Mouse (Mus musculus): ENCODE measurements at regions not wholly inside any gene's neighbourhood (a gene's known extent, or its start where the extent isn't known, plus 50 kb on each side); places are given as distances from the start of the nearest gene placed in this dataset.

DNA sequence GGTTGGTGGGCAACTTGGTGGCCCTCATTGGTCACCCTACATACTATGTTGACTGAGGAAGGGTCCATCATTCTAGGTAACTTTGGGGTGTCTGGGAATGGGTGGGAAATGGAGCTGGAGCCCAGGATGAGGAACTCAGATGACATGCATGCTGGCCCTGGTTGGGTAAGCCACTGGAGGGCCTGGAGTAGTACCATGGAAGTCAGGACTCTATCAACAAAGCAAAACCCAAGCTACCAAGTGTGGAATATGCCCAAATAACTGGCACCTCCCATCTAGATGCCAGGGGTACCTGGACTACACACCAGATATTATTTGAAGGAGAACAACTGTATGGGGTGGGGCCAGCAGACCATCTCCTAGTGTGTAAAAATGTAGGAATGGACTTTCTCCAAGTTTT lies 55.7 kb upstream of the Plcl2 start:
- Histone ChIP-seq H3K4me1 (0 out of 2 replicates have a peak, but pooled peaks cover 6% of the 10 kb centered on the region), H3K9me3 (no peaks in the 10 kb centered on the region), H3K36me3 (no peaks in the 10 kb centered on the region), H3K4me3 (no peak overlapping the region), H3K27me3 (ENCODE audit: insufficient read depth, poor library complexity, severe bottlenecking) (no peaks in the 10 kb centered on the region), H3K27ac (no peak overlapping the region)
- no peak for DNase-seq (ENCODE audit: low spot score)

GRCm38 (mm10) chr17:50453956-50454355 lies 55.2 kb upstream of the Plcl2 start:
- H3K4me3 ChIP-seq: no peak overlapping the region
- no peaks in the 10 kb centered on the region for H3K9me3 ChIP-seq
- H3K27ac ChIP-seq: no peak overlapping the region
- WGBS: 53% methylated on average over 5 of the region's 5 CpGs
- H3K36me3 ChIP-seq: no peaks in the 10 kb centered on the region
- DNase-seq (ENCODE audit: low spot score): no peak
- no peaks in the 10 kb centered on the region for H3K27me3 ChIP-seq (ENCODE audit: insufficient read depth, poor library complexity, severe bottlenecking)
- 0 out of 2 replicates have a peak, but pooled peaks cover 10% of the 10 kb centered on the region for H3K4me1 ChIP-seq

GRCm38 (mm10) chr17:50454917-50455316 lies 54.3 kb upstream of the Plcl2 start:
- no peaks in the 10 kb centered on the region for H3K9me3 ChIP-seq
- no peak for DNase-seq (ENCODE audit: low spot score)
- 0 out of 2 replicates have a peak, but pooled peaks cover 11% of the 10 kb centered on the region for H3K4me1 ChIP-seq
- WGBS: 76% methylated on average over 5 of the region's 5 CpGs
- H3K27me3 ChIP-seq (ENCODE audit: insufficient read depth, poor library complexity, severe bottlenecking): no peaks in the 10 kb centered on the region
- no peak overlapping the region for H3K27ac ChIP-seq
- H3K36me3 ChIP-seq: no peaks in the 10 kb centered on the region
- H3K4me3 ChIP-seq: no peak overlapping the region

DNA sequence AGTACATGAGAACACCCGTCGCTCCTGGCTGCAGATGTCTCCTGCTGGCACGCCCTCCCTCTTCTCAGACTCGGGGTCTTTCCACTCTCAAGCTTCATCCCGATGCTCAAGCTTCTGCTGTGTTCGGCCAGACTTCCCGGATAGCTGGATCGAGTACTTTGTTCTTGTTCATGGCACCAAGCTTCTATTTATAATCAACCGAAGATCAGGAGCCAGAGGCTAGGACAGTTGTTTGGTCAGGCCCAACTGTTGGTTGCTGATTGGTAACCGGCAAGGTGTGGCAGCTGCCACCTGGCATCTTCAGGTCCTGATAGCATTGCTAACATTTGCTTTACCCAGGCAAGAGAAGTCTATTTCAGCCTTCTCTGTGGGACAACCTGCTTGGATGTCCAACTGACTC lies 53.5 kb upstream of the Plcl2 start:
- no peak overlapping the region for H3K27ac ChIP-seq
- H3K36me3 ChIP-seq: no peaks in the 10 kb centered on the region
- H3K4me3 ChIP-seq: no peak overlapping the region
- 0 out of 2 replicates have a peak, but pooled peaks cover 11% of the 10 kb centered on the region for H3K4me1 ChIP-seq
- WGBS: 90% methylated on average over 10 of the region's 10 CpGs
- no peaks in the 10 kb centered on the region for H3K27me3 ChIP-seq (ENCODE audit: insufficient read depth, poor library complexity, severe bottlenecking)
- DNase-seq (ENCODE audit: low spot score): no peak
- H3K9me3 ChIP-seq: no peaks in the 10 kb centered on the region

GRCm38 (mm10) chr17:50457053-50457697 lies 52.0 kb upstream of the Plcl2 start:
- H3K4me1 ChIP-seq: 0 out of 2 replicates have a peak, but pooled peaks cover 11% of the 10 kb centered on the region
- H3K27ac ChIP-seq: no peak overlapping the region
- WGBS: 80% methylated on average over 6 of the region's 6 CpGs
- H3K4me3 ChIP-seq: no peak overlapping the region
- DNase-seq (ENCODE audit: low spot score): no peak
- H3K36me3 ChIP-seq: no peaks in the 10 kb centered on the region
- H3K9me3 ChIP-seq: no peaks in the 10 kb centered on the region
- H3K27me3 ChIP-seq (ENCODE audit: insufficient read depth, poor library complexity, severe bottlenecking): no peaks in the 10 kb centered on the region

DNA sequence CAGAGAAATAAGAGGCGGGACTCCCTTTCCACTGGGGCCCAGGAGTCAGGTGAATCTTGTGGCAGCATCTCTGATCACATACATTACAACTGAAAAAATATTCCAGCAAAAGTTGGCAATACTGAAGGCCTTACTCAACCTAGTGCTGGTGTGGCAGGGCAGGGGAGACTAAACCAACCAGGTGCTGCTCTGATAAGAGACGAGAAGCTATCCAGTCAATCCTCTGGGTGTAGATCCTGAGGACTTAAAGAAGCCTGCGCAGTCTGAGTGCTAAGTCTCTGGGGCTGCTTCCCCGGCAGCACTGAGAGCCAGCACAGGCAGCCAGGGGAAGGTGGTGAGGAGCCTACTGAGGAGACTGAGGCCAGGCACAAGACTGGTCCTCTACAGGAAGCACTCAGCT lies 51.0 kb upstream of the Plcl2 start:
- no peaks in the 10 kb centered on the region for H3K9me3 ChIP-seq
- no peak for DNase-seq (ENCODE audit: low spot score)
- 65% methylated on average over 4 of the region's 4 CpGs for WGBS
- no peak overlapping the region for H3K4me3 ChIP-seq
- no peaks in the 10 kb centered on the region for H3K27me3 ChIP-seq (ENCODE audit: insufficient read depth, poor library complexity, severe bottlenecking)
- H3K36me3 ChIP-seq: no peaks in the 10 kb centered on the region
- H3K4me1 ChIP-seq: 0 out of 2 replicates have a peak, but pooled peaks cover 11% of the 10 kb centered on the region
- no peak overlapping the region for H3K27ac ChIP-seq

All from heart, embryonic 10.5 days (tissue).